Mouse (Mus musculus) bone marrow, adult 2 months (tissue): Measurements from ENCODE around the gene Ackr4. TPM values are rescaled to one million over a fixed set of nuclear protein-coding genes. Genes with fewer than 3 reads are reported as not detected.
A peak's percentile ranks its signal among the peaks of the same experiment; 100 is the strongest.

ENCODE experiments used
- H3K27ac ChIP-seq: fragments of 200-500 bp; 2 replicates; pipeline ENCODE4 v1.5.1; 2012; ENCODE audit warnings: low read depth, mild to moderate bottlenecking, control low read depth, inconsistent platforms, low read length; ENCODE audit not compliant: control insufficient read depth, poor library complexity, insufficient read depth
- H3K4me1 ChIP-seq: fragments of 200-500 bp; 2 replicates; pipeline ENCODE4 v1.6.1; 2011; ENCODE audit warnings: low read length; ENCODE audit not compliant: control insufficient read depth, insufficient read depth
- H3K4me3 ChIP-seq: fragments of 200-500 bp; replicated peaks from 2 replicates; pipeline ENCODE3; 2011; ENCODE audit warnings: mild to moderate bottlenecking, low read depth, low read length, control low read depth; ENCODE audit not compliant: control insufficient read depth
- CTCF ChIP-seq: fragments of 200-500 bp; IDR thresholded peaks from 2 replicates; pipeline ENCODE4 v1.5.1; 2011; ENCODE audit warnings: low read length, control low read depth; ENCODE audit not compliant: control insufficient read depth, insufficient read depth
- POLR2A ChIP-seq: fragments of 200-500 bp; IDR thresholded peaks from 2 replicates; pipeline ENCODE4 v1.6.1; 2011; ENCODE audit warnings: low read depth, mild to moderate bottlenecking, control low read depth, low read length, borderline replicate concordance; ENCODE audit not compliant: control insufficient read depth
- WGBS: fragments of 180-500 bp; shearing (Covaris S2); methylation state at CpG from one replicate; pipeline ENCODE4 v1.1.7; 2018; 5-methylcytosine and 5-hydroxymethylcytosine counted together
- polyA plus RNA-seq: library from polyadenylated mRNA; stranded (reverse); fragments of >200 nt; gene quantifications from 2 replicates; pipeline ENCODE4 v1.2.4, GENCODE M21; 2011; ENCODE audit warnings: low replicate concordance; ENCODE audit not compliant: missing spikeins, insufficient read depth, insufficient read length

The Ackr4 gene
- polyA plus RNA-seq, 1 experiment, result 6.1 TPM

GRCm38 (mm10) chr9:104035261-104036015 is 91.3 kb downstream of the Ackr4 start:
- Histone ChIP-seq H3K4me1 (peaks cover 2% of the 10 kb centered on the region), H3K4me3 (no peak overlapping the region), H3K27ac (no peak overlapping the region)
- WGBS, result 54% methylated on average over 24 of the region's 24 CpGs
- TF ChIP-seq CTCF, result peak; percentile 84
- TF ChIP-seq POLR2A, result no peak

GRCm38 (mm10) chr9:104034718-104035117 is 92.0 kb downstream of the Ackr4 start:
- TF ChIP-seq CTCF (no peak), POLR2A (no peak)
- peaks cover 2% of the 10 kb centered on the region for H3K4me1 ChIP-seq
- WGBS, result 78% methylated on average over 6 of the region's 6 CpGs
- H3K4me3 ChIP-seq, result no peak overlapping the region
- H3K27ac ChIP-seq, result no peak overlapping the region

GRCm38 (mm10) chr9:104034231-104034630 is 92.5 kb downstream of the Ackr4 start:
- TF ChIP-seq CTCF (no peak), POLR2A (no peak)
- H3K27ac ChIP-seq, result no peak overlapping the region
- no peak overlapping the region for H3K4me3 ChIP-seq
- H3K4me1 ChIP-seq, result peaks cover 2% of the 10 kb centered on the region
- 84% methylated on average over 8 of the region's 8 CpGs for WGBS

Other genes with a start within 250 kb of the Ackr4 start
- gene Nphp3, start 124.4 kb downstream of the Ackr4 start, polyA plus RNA-seq, result 0.72 and 8.1 TPM in 2 replicates
- 3.4 TPM in 1 of 2 replicates, not detected in the other for gene Gm28305, start 86.3 kb downstream of the Ackr4 start, polyA plus RNA-seq
- gene Uba5, start 63.8 kb downstream of the Ackr4 start, polyA plus RNA-seq, result 15.9 and 25.3 TPM in 2 replicates
- gene Acad11, start 63.6 kb downstream of the Ackr4 start, polyA plus RNA-seq, result 3.3 and 6.8 TPM in 2 replicates
- gene Dnajc13, start 136.0 kb upstream of the Ackr4 start, polyA plus RNA-seq, result 10.0 and 15.6 TPM in 2 replicates
- gene Acpp, start 210.8 kb upstream of the Ackr4 start, polyA plus RNA-seq, result 1.4 and 3.2 TPM in 2 replicates